Mouse (Mus musculus) ovary, postnatal 10 days (tissue): ENCODE results near the gene Epas1.

Experiments
- DNase-seq: peaks from one replicate; pipeline ENCODE4 v3.0.0; 2022; ENCODE audit warnings: low spot score

Epas1 gene

GRCm38 (mm10) chr17:86755581-86756195 lies 2.2 kb downstream of the Epas1 start:
- DNase-seq = no peak

- no peak for DNase-seq
Measured at GRCm38 (mm10) chr17:86757621-86758020, 4.1 kb downstream of the Epas1 start.

GRCm38 (mm10) chr17:86761859-86762258 lies 8.4 kb downstream of the Epas1 start:
- no peak for DNase-seq

DNA sequence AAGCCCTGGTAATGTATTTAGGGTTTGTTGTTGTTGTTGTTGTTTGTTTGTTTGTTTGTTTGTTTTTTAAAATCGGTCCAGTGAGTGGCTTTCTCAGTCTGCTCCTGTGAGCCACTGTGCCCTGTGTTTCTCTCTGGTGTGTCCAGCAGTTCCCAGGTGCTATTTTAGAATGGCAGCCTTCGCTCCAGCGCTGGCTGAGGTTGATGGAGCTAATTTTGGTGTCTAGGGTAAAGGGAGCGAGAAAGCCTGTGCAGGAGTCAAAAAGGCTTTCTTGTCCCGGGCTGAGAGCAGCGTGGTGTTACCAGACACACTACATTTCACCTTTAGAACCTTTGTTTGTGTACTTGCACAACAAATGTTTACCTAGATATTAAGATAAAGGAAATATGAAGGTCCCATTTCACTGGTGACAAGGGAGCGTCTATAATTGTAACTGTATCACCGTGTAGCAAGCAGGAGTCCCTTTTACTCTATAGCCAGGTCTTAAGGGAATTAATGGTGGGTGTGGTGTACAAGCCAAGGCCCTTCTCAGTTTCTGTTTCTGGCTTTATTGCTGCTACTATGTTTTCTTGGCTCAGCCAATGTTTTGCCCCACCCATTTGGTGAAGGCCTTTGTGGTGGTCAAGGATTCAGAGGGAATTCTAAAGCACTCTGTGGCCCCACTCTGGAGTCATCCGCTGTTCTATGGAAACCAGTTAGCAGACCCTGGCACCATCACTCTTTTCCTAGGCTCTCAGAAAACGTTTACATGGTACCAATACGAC lies 9.2 kb downstream of the Epas1 start:
- DNase-seq = no peak

GRCm38 (mm10) chr17:86765762-86766404 lies 12.4 kb downstream of the Epas1 start:
- DNase-seq = no peak

GRCm38 (mm10) chr17:86766412-86766811 lies 12.9 kb downstream of the Epas1 start:
- no peak for DNase-seq

DNA sequence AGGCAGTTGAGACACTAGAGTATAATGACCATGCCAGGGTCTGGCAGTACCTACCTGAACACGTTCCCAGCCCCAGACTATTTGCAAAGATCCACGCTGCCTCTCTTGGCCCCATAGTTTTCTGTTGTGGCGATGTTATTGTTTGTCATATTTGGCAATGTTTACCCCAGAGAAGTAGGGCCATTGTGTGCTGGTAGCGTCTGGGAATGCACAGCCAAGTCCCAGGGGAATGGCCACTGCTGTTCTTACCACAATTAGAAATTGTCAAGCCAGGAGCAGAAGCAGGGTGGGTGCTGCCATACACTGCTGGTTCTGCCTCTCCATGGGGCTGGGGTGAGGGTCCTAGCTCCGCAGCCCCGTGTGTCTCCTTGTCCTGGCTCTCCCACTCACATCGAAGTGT lies 15.1 kb downstream of the Epas1 start:
- DNase-seq = no peak

GRCm38 (mm10) chr17:86769330-86770211 lies 16.1 kb downstream of the Epas1 start:
- no peak for DNase-seq

DNA sequence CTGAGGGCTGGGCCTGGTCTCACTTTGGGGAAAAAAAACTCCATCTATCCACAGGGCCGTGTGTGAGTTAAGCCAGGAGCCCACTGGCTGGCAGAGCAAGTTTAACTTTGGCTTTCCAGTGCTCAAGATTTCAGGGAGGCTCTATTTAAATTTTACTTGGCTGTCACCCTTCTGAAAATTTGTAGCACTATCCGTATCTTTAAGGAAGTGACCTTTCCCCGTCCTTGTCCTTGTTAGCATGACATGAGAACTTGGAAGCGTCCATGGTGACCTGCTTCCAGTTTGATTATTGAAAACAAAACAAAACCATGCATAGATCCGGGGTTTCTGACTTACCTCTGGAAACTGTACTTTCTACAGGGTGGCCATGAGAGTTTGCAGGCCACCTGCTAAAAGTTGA lies 17.3 kb downstream of the Epas1 start:
- no peak for DNase-seq

GRCm38 (mm10) chr17:86772035-86772434 lies 18.5 kb downstream of the Epas1 start:
- DNase-seq = no peak

DNA sequence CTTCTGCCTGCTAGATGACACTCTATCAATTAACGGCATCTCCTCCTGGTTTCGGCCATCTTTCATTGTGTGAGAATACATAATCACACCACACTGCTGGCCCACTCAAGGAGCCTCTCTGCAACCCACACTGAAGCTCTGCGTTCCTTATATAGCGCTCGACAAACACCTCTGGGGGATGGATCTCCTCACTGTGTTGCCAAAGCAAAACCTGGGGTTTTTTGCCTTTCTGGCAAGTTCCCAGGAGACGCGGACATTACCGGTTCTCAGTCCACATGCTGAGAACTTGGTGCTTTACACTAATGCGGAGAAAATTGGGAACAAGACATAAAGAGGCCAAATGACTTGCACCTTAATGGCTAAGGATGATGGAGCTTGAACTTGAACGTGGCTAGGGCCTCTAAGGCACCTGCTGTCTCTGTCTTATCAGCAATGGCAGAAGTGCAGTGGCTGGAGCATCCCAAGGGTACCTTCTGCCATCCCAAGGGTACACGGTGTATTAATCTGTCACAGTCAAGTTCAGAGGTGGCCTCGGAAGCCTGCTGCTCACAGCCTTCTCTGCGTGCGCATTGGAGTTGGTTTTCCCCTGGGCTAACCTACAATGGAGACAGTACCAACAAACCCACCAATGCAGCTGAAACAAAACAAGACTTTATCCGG lies 19.6 kb downstream of the Epas1 start:
- no peak for DNase-seq

- no peak for DNase-seq
Measured at GRCm38 (mm10) chr17:86776538-86776937, 23.0 kb downstream of the Epas1 start.

GRCm38 (mm10) chr17:86778147-86778546 lies 24.6 kb downstream of the Epas1 start:
- no peak for DNase-seq

- no peak for DNase-seq
Measured at GRCm38 (mm10) chr17:86779191-86780130, 26.0 kb downstream of the Epas1 start.

GRCm38 (mm10) chr17:86780708-86781318 lies 27.3 kb downstream of the Epas1 start:
- no peak for DNase-seq

- no peak for DNase-seq
Measured at GRCm38 (mm10) chr17:86781755-86782400, 28.4 kb downstream of the Epas1 start.

GRCm38 (mm10) chr17:86784405-86784977 lies 31.0 kb downstream of the Epas1 start:
- DNase-seq = no peak

GRCm38 (mm10) chr17:86785612-86786011 lies 32.1 kb downstream of the Epas1 start:
- no peak for DNase-seq

DNA sequence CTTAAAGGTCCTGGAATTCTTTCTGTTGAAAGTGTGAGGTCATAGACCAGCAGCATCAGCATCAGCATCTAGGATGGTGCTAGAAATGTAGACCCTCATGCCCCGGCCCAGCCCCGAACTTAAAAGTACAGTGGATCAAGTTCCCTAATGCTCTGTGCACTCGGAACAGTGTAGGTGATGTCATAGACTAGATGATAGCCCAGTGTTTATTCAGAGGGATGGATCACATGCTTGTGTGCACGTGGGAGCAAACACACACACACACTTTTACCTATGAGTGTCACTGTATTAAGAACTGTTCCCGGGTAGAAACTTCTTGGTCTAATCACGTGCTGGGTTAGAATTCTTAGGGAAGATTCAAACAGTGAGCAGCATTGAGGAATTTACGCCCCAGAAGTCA lies 33.0 kb downstream of the Epas1 start:
- no peak for DNase-seq
